Mouse (Mus musculus) embryo, embryonic 10 days (tissue): ENCODE data around the gene Mlec.
"Not testable (repeated sequence)": the region's sequence is repeated elsewhere in the genome, so short reads cannot be mapped to it uniquely, and the experiment has no call there.

ENCODE experiments used
- DNase-seq: peaks from one replicate; pipeline ENCODE4 v3.0.0-alpha.2; 2015; ENCODE audit warnings: low spot score

Gene Mlec

DNA sequence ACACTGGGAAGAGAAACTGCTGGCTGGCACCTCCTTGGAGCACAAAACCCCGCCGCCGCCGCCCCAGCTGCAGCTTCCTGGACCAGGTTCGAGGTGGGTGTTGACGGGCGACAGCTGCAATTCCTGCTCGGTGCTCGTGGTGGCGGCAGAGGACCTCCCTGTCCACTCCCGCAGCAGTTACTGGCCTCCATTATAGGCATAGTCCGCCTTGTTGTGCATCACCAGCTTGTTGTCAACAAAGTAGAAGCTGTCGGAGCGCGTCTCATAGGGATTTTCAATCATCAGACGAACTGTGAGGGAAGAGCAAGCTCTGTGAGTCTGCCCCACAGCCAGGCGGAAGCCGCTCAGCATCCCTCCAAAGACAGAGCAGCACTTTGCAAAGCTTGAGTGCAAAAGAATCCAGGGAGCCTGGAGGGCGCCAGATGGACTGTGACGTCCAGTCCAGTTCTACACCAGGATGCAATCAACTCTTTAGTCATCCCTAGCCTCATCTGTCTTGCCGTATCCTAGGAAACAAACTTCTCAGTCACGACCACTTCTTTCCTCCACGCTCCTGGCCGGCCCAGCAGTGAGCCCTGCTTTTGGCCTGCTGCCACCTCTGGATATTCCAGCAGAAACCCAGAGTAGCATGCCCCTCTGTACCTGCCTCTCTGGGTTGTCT, 32.6 kb downstream of the Mlec start:
- DNase-seq = peak; percentile 89

DNA sequence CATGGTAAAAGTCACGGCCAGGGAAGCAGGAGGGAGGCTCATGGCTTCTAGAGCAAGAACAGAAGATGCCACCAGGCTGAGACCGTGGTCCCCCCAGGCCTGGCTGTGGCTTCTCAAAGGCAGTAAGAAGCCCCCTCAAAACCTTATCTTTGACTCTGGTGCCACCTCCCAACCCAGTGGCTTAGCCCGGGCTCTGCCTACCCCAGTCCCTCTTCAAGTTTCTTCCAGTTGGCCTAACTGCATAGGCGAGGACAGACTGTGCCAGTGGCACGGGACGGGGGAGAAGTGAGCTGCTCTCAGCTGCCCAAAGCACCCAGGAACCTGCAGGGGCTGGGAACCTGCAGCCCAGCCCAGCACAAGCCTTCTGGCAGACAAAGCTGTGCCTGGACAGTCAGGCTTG, 33.3 kb downstream of the Mlec start:
- DNase-seq = no peak

DNA sequence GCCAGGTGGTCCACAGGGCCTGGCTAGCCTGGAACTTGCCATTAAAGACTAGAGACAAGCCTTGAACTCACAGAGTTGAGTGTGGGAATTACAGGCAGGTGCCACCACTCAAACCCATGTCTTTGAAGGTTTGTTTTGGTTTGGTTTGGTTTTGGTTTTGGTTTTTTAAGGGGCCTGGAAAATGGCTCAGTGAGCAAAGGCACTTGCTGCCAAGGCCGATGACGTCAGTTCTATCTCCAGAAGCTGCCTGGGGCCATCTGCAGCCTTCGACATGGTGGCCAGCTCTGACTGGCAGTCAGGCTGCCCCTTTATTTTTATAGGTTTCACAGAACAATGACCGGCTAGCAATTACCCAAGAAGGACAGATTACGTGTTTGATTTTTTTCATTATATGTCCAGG, 37.0 kb downstream of the Mlec start:
- no peak for DNase-seq

DNA sequence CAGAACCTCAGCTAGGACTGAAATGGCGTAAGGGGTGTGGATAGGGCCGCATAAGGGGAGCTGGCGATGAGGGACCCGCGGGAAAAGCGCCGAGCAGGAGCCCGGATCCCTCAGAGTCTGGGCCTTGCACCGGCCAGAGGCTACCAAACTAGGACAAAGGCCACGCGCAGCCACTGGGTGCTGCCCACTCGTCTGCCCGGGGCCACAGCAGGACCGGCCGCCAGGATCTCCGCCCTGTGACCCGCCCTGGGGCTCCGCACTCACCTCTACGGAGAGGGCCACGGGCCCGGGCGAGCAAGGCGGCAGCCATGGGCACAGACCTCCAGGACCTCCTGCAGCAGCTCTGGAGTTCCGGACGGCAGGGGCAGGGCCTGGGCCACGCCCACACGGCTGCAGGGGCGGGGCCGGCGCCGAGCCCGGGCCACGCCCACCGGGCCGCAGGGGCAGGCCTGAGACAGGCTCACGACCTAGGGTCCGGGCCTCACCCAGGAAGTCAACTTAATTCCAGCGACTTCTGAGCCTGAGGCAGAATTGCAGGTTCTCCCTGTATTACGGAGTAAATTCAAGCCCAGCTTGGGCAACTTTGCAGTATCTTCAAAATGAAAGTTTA, 38.9 kb downstream of the Mlec start, which contains the start of gene Acads:
TSS of gene Acads (minus strand) at position 386 of the 610 bp plus-strand sequence.
- peak; percentile 82 for DNase-seq

DNA sequence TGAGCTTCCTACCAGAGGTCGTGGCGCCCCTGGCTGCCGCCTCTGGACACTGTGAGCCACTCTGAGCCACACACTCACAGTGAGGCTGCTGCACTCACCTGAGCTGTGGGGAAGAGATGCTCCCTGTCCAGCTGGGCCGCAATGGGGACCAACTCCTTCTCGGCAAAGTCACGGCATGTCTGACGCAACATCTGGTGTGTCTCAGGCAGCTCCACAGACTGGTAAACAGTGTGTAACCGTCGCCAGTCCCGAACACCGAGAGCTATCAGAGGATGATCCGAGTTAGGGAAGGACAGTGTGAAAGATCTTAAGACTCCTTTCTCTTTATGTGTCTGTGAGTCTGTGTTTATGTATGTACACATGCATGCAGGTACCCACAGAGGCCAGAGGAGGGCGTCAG, 40.5 kb downstream of the Mlec start:
- no peak for DNase-seq

DNA sequence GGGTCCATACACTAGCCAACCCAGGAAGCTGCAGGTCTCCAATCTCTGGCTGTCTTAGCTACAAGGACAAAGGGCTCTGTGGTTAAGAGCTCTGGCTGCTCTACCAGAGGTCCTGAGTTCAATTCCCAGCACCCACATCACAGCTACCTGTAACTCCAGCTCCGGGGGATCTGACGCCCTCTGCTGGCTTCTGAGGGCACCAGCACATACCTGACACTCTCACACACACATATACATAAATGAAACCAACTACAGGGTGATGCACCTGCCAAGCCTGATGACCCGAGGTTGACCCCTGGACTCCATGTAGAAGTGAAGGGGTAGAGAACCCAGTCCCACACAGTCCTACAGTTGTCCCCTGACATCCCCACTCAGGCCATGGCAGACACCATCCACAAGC, 41.6 kb downstream of the Mlec start:
- DNase-seq = no peak

DNA sequence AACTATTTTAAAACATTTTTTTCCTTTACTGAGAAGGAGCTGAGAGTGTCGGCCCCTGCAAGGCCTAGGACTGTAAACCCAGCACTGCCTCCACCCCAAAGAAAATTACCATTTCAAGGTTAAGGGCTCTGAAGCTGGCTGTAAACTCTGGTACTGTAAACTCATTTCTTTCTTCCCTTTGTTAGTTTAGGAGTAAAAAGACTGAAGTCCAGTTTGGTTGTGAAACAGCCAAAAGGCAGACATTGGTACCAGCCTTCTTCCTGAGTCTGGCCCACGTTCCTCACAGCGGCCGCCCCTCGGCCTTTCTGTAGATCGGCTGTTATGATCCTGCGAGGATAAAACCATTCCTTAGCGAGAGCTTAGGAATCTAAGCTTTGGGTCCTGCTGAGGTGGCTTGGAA, 43.5 kb downstream of the Mlec start:
- DNase-seq = no peak

DNA sequence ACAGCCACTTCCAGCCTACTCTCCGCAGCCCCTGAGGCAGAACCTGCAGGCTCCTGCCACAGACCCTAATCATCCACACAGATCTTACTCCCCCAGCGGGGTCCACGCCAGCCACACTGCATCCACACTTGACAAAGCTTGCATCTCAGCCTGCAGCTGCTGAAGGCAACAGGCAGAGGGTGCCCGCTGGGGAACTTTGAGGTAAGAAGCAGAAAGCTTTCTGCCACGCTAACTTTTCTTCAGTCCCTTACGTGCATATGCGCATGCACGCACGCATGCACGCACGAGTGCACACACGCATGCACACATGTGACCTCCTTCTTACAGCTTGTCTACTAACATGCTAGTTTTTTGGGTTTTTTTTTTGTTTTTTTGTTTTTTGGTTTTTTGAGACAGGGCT, 44.7 kb downstream of the Mlec start:
- no peak for DNase-seq

DNA sequence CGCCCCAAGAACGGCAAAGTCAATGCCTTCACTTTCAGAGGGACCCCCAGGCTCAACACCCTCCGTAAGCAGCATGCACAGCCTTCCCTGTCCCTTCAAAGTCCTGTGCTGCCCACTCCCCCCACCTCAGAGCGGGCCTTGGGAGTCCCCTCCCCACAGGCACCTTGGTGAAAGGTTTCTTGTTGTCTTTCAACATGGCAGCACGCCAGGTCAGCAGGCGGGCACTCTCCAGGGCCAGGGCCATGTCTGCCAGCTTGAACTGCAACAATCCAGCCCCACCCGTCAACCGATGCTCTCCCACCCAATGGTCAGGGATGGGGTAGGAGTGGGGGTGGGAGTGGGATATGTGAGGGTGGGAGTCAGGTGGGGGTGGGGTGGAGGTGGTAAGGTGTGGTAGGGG, 46.8 kb downstream of the Mlec start:
- no peak for DNase-seq

DNA sequence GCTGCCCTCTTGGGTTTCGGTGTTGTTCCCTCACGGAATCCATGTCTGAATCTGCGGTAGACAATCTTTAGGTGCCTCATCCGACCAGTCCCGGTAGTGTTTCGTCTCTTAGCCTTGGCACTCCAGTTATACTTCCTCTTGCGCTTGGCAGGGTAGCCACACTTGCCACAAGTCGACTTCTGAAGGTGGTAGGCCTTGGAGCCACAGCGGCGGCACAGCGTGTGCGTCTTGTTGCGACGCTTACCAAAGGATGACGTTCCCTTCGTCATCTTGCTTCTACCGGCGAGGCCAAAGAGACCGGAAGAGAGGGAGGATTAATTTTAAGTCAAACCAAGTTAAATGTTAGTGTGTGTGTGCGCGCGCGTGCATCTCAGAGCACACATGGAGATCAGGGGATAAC, 54.7 kb downstream of the Mlec start:
- DNase-seq = not testable (repeated sequence)

DNA sequence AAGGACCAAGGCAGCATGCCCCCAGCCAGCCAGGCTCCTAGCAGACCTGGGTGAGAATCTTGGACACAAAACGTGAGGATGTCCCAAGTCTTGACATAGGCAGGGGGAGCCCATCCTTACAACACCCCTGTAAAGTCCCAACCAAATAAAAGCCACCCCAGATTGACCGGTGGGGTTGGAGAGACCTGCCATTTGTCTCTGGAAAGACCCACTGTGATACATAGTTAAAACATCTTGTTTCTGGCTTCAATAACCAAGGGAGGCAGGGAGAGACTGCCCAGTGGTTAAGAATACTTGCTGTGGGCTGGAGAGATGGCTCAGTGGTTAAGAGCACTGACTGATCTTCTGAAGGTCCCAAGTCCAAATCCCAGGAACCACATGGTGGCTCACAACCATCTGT, 55.7 kb downstream of the Mlec start:
- no peak for DNase-seq

DNA sequence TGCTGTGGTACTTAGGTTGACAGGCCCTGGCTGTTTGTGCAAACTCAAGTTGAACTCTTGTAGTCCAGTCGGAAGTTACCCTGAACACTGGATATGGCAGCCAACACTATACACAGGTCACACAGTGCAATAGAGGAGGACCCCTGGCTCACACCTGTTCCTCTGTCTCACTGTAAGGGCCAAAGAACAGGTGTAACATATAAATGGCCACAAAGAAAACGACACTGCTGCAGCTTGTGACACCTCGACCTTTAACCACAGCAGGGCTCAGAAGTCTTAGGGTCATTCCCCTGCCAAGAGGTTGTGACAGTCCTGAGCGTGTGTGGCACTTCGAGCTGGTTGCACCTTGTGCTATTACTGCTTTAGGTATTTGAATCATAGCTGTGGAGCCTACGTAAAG, 57.5 kb downstream of the Mlec start:
- DNase-seq = no peak

DNA sequence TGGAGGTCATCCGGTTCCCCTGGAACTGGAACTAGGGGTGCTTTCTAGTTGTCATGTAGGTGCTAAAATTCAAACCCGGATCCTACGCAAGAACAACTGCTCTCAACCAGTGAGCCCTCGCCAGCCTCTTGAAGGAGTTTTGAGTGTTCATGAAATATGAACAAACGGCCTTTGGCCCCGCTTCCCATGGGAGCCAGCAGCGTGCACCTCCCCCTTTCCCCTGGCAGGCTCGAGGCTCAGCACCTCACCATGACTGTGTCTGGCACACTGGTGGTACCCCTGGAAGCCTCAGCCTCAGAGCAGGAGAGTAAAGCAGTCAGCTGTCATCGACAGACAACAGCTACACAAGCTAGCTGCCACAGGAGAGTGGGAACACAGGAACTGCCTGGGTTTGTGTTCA, 58.0 kb downstream of the Mlec start:
- DNase-seq = no peak

DNA sequence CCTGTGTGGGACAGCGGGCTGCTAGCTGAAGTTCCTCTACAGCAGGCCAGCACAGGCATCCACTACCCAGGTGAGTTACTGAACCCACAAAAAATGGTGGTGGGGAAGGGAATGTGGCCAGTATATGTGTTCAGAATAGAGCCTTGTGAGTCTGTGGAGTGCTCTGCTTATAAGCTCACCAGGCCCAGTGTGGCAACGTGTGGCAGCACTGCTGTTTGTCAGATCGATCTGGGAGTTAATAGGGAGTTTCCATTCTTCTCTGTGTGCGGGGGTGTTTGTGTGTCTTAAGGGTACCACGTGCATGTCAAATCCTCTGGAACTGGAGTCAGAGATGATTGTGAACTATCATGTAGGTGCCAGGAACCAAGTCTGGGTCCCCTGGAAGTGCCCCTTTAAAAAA, 58.4 kb downstream of the Mlec start:
- no peak for DNase-seq

DNA sequence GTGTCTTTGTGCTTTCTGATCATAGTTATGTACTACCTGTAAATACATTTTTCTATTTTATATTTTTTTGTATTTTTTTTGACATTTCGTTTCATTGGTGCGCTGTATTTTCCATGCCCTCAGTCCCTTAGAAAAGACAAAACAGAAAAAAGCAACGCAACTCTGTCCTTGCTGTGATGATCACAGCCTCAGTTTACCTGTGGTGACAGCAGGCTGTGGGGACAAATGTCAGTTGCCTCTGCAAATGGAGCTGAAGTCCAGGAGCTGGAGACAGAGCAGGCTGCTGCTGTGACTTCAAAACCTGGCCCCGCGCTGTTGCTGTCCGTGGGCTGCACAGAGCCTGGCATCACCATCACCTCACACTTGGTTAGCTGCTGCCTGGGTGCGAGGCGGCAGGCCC, 59.8 kb downstream of the Mlec start, which contains the start of gene Gm10401:
TSS of gene Gm10401 (minus strand) at position 101 of the 400 bp plus-strand sequence.
- DNase-seq = no peak
